Mouse (Mus musculus): ENCODE measurements around the gene Klhdc8b.

- no peak for TF ChIP-seq CTCF (IDR thresholded peaks at IDR 0.05; ENCODE audit: low read depth)
- TF ChIP-seq EP300 (IDR thresholded peaks at IDR 0.05; ENCODE audit: low read depth): no peak
Observed at GRCm38 (mm10) chr9:108445125-108445524, 16.3 kb downstream of the Klhdc8b start.
